Mouse (Mus musculus): ENCODE measurements around the gene Fgfr2.
A peak's percentile ranks its signal among the peaks of the same experiment; 100 is the strongest.

The Fgfr2 gene

DNA sequence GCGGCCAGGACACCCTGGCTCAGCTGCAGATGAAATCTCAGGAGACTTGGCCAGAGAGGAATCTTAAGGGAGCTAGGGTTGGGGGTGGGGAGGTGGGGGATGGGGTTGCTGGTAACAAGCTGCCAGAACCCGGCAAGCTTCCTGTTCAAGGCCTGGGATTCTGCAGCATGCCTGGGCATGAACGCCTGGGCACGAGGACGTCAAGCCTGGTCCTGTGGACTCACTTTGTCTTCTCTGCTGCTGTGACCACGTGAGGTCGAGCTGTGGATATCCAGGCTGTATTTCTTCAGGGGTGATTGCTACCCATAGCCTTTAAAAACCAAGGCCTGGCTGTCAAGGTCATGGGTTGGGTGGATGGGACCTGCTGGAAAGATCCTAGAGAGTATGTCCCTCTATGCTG is 117.4 kb downstream of the Fgfr2 start:
- no peak for DNase-seq (ENCODE audit: low spot score)

- DNase-seq (ENCODE audit: low spot score): peak; percentile 54
Observed at GRCm38 (mm10) chr7:133003421-133003820, 119.7 kb downstream of the Fgfr2 start.

DNA sequence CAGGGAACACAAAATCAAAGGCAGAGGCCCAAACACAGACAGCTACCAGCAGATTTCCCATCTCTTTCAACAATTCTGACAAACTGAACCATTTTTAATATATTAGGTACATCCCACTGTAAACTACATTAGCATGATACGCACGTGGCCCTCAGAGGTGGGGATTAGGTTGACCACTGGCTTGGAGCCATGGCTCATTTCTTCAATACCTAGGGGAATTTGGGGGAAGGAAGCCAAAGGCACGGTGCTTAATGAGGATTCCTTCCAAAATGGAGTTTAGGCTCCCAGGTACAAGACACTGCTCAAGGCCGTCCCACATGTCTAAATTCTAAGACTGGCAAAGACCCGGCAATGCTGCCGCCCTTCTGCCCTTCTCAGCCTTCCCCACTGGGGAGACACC is 120.9 kb downstream of the Fgfr2 start:
- DNase-seq (ENCODE audit: low spot score): no peak

DNA sequence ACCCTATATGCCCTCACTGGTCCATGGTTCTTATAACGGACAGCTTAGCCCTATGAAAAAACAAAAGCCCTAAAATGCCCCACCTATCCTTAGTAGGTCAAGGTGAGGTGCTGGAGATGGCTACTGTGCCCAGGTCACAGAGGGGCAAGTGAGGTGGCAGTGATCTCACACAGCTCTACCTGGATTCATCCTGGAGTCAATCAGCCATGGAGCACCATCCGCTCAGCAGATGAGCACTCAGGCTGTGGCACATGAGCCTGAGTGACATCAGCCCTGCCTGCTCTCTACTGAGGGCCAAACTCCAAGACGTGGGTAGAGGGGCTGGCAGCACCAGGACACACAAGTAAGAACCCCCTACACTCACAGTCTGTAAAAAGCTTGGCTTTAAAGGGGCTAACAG is 121.8 kb downstream of the Fgfr2 start:
- no peak for DNase-seq (ENCODE audit: low spot score)

DNA sequence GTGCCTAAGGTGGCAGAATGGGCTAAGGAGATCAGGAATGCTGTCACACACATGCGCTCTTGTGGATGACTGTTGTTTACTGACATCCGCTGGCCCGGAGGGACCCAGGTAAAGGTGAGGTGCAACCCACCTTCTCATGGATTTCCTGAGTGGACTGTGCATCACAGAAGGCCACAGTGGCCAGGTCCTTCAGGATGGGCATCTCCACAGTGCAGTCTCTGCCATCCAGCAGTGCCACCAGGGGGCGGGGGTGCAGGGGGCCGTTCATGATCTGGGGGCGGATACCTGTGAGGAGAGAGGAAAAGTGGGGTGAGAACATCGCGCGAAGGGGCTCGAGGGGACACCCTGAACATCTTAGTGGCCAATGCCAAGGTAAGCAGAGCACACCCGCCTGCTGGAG is 124.1 kb downstream of the Fgfr2 start:
- DNase-seq (ENCODE audit: low spot score): no peak

GRCm38 (mm10) chr7:132998639-132999038 is 124.5 kb downstream of the Fgfr2 start:
- no peak for DNase-seq (ENCODE audit: low spot score)

- peak; percentile 6 for DNase-seq (ENCODE audit: low spot score)
Observed at GRCm38 (mm10) chr7:132996391-132996790, 126.8 kb downstream of the Fgfr2 start.

DNA sequence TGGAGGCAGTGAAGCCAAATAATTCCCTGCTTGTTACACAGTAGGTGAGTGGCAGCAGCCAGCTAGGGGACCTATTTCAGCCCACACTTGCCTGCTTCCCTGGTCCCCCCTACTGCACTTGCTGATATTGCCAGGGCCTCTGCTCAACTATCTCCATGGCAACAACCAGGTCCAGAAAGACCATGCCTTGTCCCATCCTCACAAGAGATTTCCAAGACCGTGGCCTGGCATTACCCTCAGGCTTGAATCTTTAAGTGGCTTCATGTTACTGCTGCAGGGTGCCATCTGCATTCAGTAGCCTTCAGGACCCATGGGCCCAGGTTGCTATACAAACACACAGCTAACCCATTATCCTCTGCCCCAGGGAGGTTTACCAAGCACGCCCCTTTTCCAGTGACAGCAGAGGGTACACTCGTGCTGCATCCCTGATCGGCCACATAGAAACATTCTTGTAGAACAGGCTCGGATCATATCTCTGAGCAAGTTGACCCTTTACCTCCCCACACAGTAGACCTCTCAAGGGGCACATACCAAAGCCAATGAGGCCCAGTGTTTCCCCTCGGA is 128.4 kb downstream of the Fgfr2 start:
- no peak for DNase-seq (ENCODE audit: low spot score)

- no peak for DNase-seq (ENCODE audit: low spot score)
Observed at GRCm38 (mm10) chr7:132994120-132994519, 129.0 kb downstream of the Fgfr2 start.

GRCm38 (mm10) chr7:132992967-132993615 is 130.1 kb downstream of the Fgfr2 start:
- no peak for DNase-seq (ENCODE audit: low spot score)

GRCm38 (mm10) chr7:132991240-132991900 is 131.8 kb downstream of the Fgfr2 start:
- DNase-seq (ENCODE audit: low spot score): no peak

- no peak for DNase-seq (ENCODE audit: low spot score)
Observed at GRCm38 (mm10) chr7:132989839-132990238, 133.3 kb downstream of the Fgfr2 start.

DNA sequence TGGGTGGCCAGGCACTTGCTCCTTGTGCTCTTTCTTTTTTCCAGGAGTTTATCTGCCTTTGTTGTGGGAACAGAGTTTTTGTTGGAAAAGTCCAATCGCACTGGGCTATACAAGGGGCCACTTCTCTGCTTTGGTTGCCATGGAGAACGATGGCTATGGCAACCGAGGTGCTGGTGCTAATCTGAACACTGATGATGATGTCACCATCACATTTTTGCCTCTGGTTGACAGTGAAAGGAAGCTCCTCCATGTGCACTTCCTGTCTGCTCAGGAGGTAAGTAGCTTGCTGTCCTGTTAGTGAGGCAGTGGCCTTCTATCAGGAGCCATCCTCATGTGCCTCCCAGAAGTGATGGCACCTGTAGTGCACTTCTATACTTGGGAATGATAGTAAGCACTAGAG is 140.5 kb downstream of the Fgfr2 start:
- DNase-seq (ENCODE audit: low spot score): no peak

DNA sequence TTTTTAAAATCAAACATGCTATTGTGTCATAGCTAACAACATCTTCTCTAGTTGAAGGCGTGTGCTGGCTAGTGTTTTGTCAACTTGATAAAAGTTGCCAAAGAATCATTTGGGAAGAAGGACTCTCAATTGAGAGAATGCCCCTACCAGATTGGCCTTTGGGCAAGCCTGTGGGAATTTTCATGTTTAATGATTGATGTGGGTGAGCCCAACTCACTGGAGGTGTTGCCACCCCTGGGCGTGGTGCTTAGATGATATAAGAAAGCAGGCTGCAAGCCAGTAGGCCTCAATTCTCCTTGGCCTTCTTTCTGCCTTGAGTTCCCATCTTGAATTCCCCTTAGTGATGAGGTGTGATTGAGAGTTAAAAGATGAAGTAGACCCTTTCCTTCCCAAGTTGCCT is 145.2 kb downstream of the Fgfr2 start:
- DNase-seq (ENCODE audit: low spot score): no peak

DNA sequence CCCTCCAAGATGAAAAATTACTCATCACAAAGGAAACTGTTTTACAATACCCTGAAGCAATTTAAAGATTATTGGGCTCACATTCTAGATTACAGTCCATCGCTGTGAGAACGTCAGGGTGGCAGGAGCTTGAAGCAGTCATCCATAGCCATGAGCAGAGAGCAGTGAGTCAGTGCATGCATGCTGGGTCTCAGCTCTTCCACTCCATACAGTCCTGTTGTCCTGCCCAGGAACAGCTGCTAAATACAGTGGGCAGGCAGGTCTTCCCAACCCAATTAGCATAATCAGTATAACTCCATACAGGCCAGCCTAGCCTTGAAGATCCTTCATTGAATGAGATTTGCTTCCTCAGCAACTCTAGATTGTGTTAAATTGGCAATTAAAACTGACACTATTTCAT is 147.1 kb downstream of the Fgfr2 start:
- DNase-seq (ENCODE audit: low spot score): no peak

DNA sequence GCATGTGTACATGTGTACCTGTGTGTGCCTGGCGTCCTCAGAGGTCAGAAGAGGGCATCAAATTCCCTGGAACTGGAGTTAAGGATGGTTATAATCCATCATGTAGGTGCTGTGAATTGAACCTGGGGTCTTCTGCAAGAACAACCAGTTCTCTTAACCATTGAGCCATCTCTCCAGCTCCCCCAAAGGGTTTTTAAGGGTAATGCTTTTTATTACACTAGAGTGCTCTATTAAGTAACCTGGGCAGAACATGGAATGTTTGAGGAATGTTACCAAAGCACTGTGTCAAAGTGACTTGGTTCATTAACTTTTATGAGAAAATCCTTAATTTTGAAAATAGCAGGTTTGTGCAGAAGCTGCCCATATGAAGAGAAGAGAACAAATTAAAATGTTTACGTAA is 151.1 kb downstream of the Fgfr2 start:
- DNase-seq (ENCODE audit: low spot score): no peak

GRCm38 (mm10) chr7:132965707-132966106 is 157.4 kb downstream of the Fgfr2 start:
- no peak for DNase-seq (ENCODE audit: low spot score)

DNA sequence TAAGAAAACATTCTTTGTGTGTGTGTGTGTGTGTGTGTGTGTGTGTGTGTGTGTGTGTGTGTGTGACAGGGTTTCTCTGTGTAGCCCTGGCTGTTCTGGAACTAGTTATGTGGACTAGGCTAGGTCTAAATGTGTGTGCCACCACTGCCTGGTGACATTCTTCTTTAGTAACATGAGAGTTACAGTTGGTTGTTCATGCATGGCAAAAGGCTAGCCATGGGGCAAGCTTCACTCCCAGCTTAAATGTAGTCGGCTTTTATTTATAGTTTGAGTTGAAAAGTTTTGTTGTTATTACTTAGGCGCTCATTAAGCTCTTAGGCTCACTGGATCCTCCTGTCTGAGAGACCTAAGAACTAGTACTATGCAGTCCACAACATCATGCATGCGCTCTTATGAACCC is 158.8 kb downstream of the Fgfr2 start:
- DNase-seq (ENCODE audit: low spot score): no peak

DNA sequence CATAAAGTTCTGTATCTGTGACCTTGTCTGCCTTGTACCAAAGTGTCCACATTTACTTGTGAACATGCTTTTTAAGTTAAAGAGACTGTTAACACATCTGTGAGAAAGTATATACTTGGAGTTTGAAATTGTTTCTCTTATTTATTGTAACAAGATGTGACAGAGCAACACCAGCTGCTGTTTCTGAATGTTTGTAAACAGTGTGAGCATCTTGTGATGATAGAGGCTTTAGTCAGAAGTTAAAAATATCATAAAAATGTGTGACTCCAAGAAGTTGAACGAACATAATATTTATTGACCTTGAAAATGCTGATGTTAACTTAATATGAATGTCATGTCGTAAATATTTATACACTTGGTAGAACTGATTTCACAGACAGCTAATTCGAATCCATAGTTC is 172.5 kb downstream of the Fgfr2 start:
- DNase-seq (ENCODE audit: low spot score): no peak

GRCm38 (mm10) chr7:132949968-132950367 is 173.2 kb downstream of the Fgfr2 start:
- DNase-seq (ENCODE audit: low spot score): no peak

- no peak for DNase-seq (ENCODE audit: low spot score)
Observed at GRCm38 (mm10) chr7:132940569-132940968, 182.6 kb downstream of the Fgfr2 start.

DNA sequence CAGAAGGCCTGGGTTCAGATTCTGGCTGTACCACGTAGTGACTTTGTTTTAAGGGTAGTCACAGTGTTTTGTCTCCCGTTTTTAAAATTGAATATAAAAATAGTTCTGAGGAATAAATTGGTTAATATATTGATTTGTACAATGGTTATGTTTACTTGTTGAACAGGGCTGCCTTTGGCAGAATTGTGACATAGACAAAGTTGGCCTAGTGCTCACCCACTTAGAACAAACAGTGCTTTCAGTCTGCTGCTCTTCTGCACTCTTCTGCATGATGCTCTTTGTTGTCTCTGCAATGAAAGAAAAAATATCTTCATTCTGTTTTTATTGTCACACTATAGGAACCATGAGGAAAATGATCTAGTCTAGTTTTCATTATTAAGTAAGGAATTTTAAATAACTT is 184.0 kb downstream of the Fgfr2 start:
- no peak for DNase-seq (ENCODE audit: low spot score)

GRCm38 (mm10) chr7:132934743-132935142 is 188.4 kb downstream of the Fgfr2 start:
- no peak for DNase-seq (ENCODE audit: low spot score)

GRCm38 (mm10) chr7:132933331-132933730 is 189.8 kb downstream of the Fgfr2 start:
- no peak for DNase-seq (ENCODE audit: low spot score)

All from T-cell, adult 2 months (primary cell).